Mouse (Mus musculus): ENCODE measurements at regions not wholly inside any gene's neighbourhood (a gene's known extent, or its start where the extent isn't known, plus 50 kb on each side); places are given as distances from the start of the nearest gene placed in this dataset.

DNA sequence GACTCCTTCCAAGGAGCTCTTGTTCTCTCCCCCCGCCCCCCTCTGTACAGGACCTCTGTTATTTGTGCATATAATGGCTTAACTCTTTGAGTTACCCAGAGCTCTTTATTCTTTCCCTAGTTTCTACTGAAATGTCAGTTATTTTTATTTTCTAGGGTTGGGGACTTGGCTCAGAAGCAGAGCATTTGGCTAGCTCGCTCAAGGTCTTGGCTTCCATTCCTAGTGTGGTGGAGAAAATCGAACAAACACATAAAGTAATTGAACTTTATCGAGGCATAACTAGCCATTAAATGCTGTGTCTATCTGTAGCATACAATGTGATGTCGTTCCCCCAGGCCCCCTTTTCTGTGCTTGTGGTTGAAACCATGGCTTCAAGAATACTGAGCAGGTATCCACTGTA lies 716.5 kb upstream of the Car8 start:
- H3K9me3 ChIP-seq (replicated peaks), result no peaks in the 10 kb centered on the region
- no peaks in the 10 kb centered on the region for H3K36me3 ChIP-seq
- H3K9ac ChIP-seq, result no peak overlapping the region
- no peak overlapping the region for H3K4me2 ChIP-seq
- no peak overlapping the region for H3K4me3 ChIP-seq (replicated peaks)
- 80% methylated on average over 5 of the region's 5 CpGs for WGBS
- H3K27ac ChIP-seq, result no peak overlapping the region
- no peaks in the 10 kb centered on the region for H3K27me3 ChIP-seq
- no peak for ATAC-seq (replicated peaks; ENCODE audit: low FRiP score)
- H3K4me1 ChIP-seq, result peaks cover 7% of the 10 kb centered on the region

DNA sequence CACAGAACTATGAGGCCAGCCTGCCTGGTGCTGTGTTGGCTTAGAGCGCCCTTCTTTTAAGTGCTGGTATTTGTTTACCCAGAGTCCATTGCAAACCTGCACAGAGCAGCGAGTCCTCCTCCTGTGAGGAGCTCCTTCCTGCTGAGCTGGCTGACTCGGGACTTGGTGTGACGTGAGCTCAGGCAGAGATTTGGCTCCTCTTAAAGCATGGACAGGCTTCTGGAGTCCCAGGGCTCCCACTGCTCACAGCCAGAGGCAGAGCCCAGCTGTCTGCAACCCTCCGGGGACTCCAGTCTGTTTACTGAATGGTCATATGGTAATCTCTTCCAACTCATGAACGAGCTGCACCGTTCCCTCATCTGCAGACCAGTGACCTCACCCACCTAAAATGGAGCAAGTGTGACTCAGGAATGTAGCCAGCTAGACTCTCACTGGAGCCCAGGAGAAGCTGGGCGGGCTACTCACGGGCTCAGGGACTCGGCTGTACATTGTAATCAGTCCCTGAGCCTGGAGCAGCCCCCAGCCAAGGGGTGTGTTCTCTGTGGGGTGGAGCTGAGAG lies 715.6 kb upstream of the Car8 start:
- Histone ChIP-seq H3K9ac (no peak overlapping the region), H3K27me3 (no peaks in the 10 kb centered on the region), H3K9me3 (replicated peaks) (no peaks in the 10 kb centered on the region), H3K4me3 (replicated peaks) (no peak overlapping the region), H3K4me2 (peak overlapping the region; percentile 39; the same call in 1 of the 2 replicates), H3K4me1 (peaks cover 7% of the 10 kb centered on the region), H3K36me3 (no peaks in the 10 kb centered on the region), H3K27ac (no peak overlapping the region)
- ATAC-seq (replicated peaks; ENCODE audit: low FRiP score), result peak; percentile 44
- WGBS, result 32% methylated on average over 10 of the region's 10 CpGs

DNA sequence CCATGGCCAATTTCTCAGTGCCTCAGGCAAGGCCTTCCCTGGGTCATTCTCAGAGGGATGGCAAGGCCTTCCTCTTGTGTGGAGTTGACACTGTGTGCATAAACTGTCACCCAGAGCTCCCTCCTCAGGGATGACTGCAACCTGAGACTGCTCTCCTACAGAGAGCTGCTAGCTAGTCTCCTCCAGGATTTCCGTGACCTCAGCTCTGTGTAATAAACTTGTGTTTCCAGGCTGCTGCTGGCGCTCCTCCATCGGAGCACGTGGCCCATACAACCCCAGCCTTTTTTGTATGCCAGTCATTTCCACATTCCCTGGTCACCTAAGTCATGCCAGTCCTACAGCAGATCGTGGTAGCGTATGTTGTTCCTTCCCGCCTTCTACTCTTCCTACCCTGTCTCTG lies 714.3 kb upstream of the Car8 start:
- Histone ChIP-seq H3K36me3 (no peaks in the 10 kb centered on the region), H3K4me1 (peaks cover 7% of the 10 kb centered on the region), H3K27ac (no peak overlapping the region), H3K9me3 (replicated peaks) (no peaks in the 10 kb centered on the region), H3K4me2 (no peak overlapping the region), H3K4me3 (replicated peaks) (no peak overlapping the region), H3K27me3 (no peaks in the 10 kb centered on the region), H3K9ac (no peak overlapping the region)
- no peak for ATAC-seq (replicated peaks; ENCODE audit: low FRiP score)
- WGBS, result 72% methylated on average over 7 of the region's 7 CpGs

DNA sequence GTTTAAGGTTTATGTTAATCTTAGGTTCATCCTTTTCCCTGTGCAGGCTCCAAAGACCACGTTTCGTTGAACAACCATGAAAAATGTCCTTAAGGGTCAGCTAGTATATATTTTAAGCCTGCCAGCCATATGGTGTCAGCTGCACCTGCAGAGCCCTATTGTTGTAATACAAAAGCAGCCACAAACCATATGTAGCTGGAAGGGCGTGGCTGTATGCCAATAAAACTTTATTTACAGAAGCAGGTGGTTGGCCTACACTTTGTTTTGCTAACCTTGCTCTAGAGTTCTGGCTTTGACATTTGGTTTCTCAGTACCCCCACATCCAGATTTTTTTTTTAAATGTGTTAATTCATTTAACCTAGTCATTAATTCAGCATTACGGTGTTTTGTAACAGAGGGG lies 711.1 kb upstream of the Car8 start:
- H3K4me1 ChIP-seq, result peaks cover 7% of the 10 kb centered on the region
- no peak overlapping the region for H3K4me2 ChIP-seq
- 36% methylated on average over 4 of the region's 4 CpGs for WGBS
- H3K27ac ChIP-seq, result no peak overlapping the region
- H3K4me3 ChIP-seq (replicated peaks), result no peak overlapping the region
- no peak for ATAC-seq (replicated peaks; ENCODE audit: low FRiP score)
- no peaks in the 10 kb centered on the region for H3K36me3 ChIP-seq
- no peaks in the 10 kb centered on the region for H3K27me3 ChIP-seq
- H3K9ac ChIP-seq, result no peak overlapping the region
- H3K9me3 ChIP-seq (replicated peaks), result no peaks in the 10 kb centered on the region

DNA sequence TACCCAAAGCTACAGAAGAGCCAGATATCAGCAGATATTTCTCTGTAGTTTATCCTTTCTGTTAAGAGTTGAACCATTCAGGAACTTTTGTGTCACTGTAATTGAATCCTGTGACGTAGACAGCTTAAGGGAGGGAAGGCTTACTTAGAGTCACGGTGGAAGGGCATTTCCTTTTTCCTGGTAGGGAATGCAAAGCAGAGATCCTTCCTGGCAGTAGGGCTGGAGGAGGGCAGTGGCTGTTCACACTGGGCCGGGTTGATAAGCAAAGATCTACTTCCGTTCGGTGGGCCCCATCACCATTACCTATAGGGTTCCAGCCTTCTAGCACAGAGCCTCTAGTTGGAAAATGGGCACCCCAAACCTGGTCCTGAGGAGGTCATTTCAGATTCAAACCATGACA lies 710.7 kb upstream of the Car8 start:
- Histone ChIP-seq H3K27me3 (no peaks in the 10 kb centered on the region), H3K4me1 (peaks cover 4% of the 10 kb centered on the region), H3K27ac (no peak overlapping the region), H3K9me3 (replicated peaks) (no peaks in the 10 kb centered on the region), H3K36me3 (no peaks in the 10 kb centered on the region), H3K4me2 (no peak overlapping the region), H3K4me3 (replicated peaks) (no peak overlapping the region), H3K9ac (no peak overlapping the region)
- ATAC-seq (replicated peaks; ENCODE audit: low FRiP score), result no peak
- 54% methylated on average over 5 of the region's 5 CpGs for WGBS

GRCm38 (mm10) chr4:8945116-8945515 lies 706.3 kb upstream of the Car8 start:
- Histone ChIP-seq H3K9ac (no peak overlapping the region), H3K36me3 (no peaks in the 10 kb centered on the region), H3K4me2 (no peak overlapping the region), H3K27ac (no peak overlapping the region), H3K9me3 (replicated peaks) (no peaks in the 10 kb centered on the region), H3K4me1 (no peaks in the 10 kb centered on the region), H3K4me3 (replicated peaks) (no peak overlapping the region), H3K27me3 (no peaks in the 10 kb centered on the region)
- 90% methylated on average over 10 of the region's 10 CpGs for WGBS
- ATAC-seq (replicated peaks; ENCODE audit: low FRiP score), result no peak

DNA sequence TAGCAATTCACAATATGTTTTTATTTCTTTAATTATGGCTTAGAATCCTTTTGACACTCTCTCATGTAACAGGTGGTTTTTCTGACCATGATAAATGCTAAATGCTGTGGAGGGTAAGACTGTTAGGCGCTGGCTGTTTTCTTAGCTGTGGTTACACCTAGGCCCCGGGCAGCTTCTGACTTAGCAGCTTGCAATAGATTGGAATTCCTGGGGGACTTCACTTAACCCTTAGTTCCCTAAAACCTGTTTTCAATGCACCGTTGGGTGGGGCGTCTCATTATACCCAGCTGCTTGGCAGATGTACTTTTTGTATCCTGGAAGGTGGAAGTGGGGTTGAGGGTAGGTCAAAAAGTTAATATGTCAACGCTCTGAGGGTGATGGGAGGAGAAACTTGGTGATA lies 704.2 kb upstream of the Car8 start:
- Histone ChIP-seq H3K4me3 (replicated peaks) (no peak overlapping the region), H3K36me3 (no peaks in the 10 kb centered on the region), H3K4me2 (no peak overlapping the region), H3K4me1 (peaks cover 6% of the 10 kb centered on the region; the same call in 1 of the 2 replicates), H3K27ac (no peak overlapping the region), H3K27me3 (no peaks in the 10 kb centered on the region), H3K9me3 (replicated peaks) (no peaks in the 10 kb centered on the region), H3K9ac (no peak overlapping the region)
- WGBS, result 61% methylated on average over 5 of the region's 5 CpGs
- ATAC-seq (replicated peaks; ENCODE audit: low FRiP score), result no peak

GRCm38 (mm10) chr4:8938948-8939411 lies 700.1 kb upstream of the Car8 start:
- Histone ChIP-seq H3K4me3 (replicated peaks) (no peak overlapping the region), H3K9me3 (replicated peaks) (no peaks in the 10 kb centered on the region), H3K9ac (no peak overlapping the region), H3K4me2 (peak overlapping the region; percentile 15), H3K36me3 (no peaks in the 10 kb centered on the region), H3K27me3 (no peaks in the 10 kb centered on the region), H3K4me1 (peaks cover 6% of the 10 kb centered on the region; the same call in 1 of the 2 replicates), H3K27ac (no peak overlapping the region)
- WGBS, result 36% methylated on average over 6 of the region's 6 CpGs
- peak; percentile 46; the same call in 1 of the 2 replicates for ATAC-seq (replicated peaks; ENCODE audit: low FRiP score)

DNA sequence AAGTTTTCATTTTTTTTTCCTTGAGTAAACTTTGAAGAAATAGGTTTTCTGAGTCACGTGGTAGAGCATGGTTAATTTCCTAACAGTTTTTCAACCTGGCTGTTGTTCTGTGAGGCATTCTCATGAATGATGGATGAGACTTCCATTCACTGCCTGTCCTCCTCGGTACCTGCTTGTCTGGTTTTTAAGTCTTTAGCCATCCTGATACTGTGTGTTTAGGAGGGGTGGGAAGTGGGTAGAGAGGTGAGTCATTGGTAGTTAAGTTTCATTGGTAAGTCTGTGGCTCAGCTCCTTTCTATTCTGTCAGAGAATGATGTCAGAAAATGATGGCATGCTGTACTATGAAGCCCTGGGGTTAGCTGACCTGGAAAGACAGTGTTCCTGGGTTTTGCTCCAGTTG lies 697.1 kb upstream of the Car8 start:
- no peaks in the 10 kb centered on the region for H3K27me3 ChIP-seq
- 71% methylated on average over 2 of the region's 2 CpGs for WGBS
- no peak overlapping the region for H3K4me2 ChIP-seq
- no peak overlapping the region for H3K27ac ChIP-seq
- ATAC-seq (replicated peaks; ENCODE audit: low FRiP score), result no peak
- H3K9me3 ChIP-seq (replicated peaks), result no peaks in the 10 kb centered on the region
- no peak overlapping the region for H3K4me3 ChIP-seq (replicated peaks)
- H3K9ac ChIP-seq, result no peak overlapping the region
- no peaks in the 10 kb centered on the region for H3K36me3 ChIP-seq
- peaks cover 6% of the 10 kb centered on the region; the same call in 1 of the 2 replicates for H3K4me1 ChIP-seq

DNA sequence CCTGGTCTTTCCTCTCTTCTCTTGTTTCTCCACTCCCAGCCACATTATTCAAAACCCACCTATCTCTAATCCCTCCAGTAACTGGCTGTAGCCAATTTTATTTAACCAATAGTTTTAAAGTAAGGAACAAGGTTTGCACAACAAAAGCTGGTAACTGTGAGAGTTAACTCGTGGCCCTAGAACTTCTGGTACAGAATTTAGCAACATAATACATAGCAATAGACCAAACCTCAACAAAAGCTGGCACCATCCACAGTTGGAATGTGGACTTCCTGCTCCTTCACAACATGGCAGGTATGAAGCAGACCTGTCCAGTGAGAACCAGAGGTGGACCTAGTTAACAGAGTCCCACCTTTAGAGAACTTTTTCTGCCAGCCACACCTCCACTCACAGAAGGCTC lies 695.7 kb upstream of the Car8 start:
- Histone ChIP-seq H3K9me3 (replicated peaks) (no peaks in the 10 kb centered on the region), H3K36me3 (no peaks in the 10 kb centered on the region), H3K9ac (no peak overlapping the region), H3K4me1 (peaks cover 6% of the 10 kb centered on the region; the same call in 1 of the 2 replicates), H3K27me3 (no peaks in the 10 kb centered on the region), H3K4me2 (no peak overlapping the region), H3K4me3 (replicated peaks) (no peak overlapping the region), H3K27ac (no peak overlapping the region)
- WGBS, result 67% methylated on average over 1 of the region's 1 CpGs
- no peak for ATAC-seq (replicated peaks; ENCODE audit: low FRiP score)

DNA sequence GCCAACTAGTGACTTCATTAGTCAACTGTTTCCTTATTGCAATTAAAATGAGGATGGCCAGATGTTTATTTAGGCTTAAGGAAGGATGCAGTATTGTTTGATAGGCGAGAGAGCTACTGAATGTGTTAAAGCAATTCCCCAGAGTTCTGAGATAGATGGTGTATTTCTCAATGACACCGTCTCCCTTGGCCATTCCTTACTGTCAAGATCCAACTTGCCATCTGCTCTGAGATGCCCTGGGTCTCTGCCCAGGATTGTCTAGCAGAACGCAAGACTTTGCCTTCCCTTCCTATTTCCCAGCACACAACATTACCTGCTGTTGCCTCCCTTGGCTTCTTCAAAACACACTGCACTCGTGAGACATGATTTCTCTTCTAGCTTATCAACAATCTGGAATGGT lies 690.5 kb upstream of the Car8 start:
- Histone ChIP-seq H3K4me1 (0 out of 2 replicates have a peak, but pooled peaks cover 4% of the 10 kb centered on the region), H3K27me3 (no peaks in the 10 kb centered on the region), H3K9me3 (replicated peaks) (no peaks in the 10 kb centered on the region), H3K4me3 (replicated peaks) (no peak overlapping the region), H3K9ac (no peak overlapping the region), H3K4me2 (no peak overlapping the region), H3K27ac (no peak overlapping the region), H3K36me3 (no peaks in the 10 kb centered on the region)
- no peak for ATAC-seq (replicated peaks; ENCODE audit: low FRiP score)
- 78% methylated on average over 4 of the region's 4 CpGs for WGBS

GRCm38 (mm10) chr4:8928551-8929305 lies 689.9 kb upstream of the Car8 start:
- Histone ChIP-seq H3K4me2 (no peak overlapping the region), H3K9me3 (replicated peaks) (no peaks in the 10 kb centered on the region), H3K27ac (no peak overlapping the region), H3K9ac (no peak overlapping the region), H3K4me3 (replicated peaks) (no peak overlapping the region), H3K4me1 (0 out of 2 replicates have a peak, but pooled peaks cover 4% of the 10 kb centered on the region), H3K27me3 (no peaks in the 10 kb centered on the region), H3K36me3 (no peaks in the 10 kb centered on the region)
- WGBS, result 77% methylated on average over 17 of the region's 17 CpGs
- ATAC-seq (replicated peaks; ENCODE audit: low FRiP score), result no peak

All from kidney, embryonic 15.5 days (tissue).